Mouse (Mus musculus) heart, postnatal 0 days (tissue): Measurements from ENCODE around the gene Epor.

Experiments
- CTCF ChIP-seq: IDR thresholded peaks from 2 replicates; pipeline ENCODE4 v1.5.1; 2016; ENCODE audit warnings: antibody characterized with exemption, control low read depth, low read depth
- EP300 ChIP-seq: IDR thresholded peaks from 2 replicates; pipeline ENCODE4 v1.6.1; 2016; ENCODE audit warnings: antibody characterized with exemption, low read depth

DNA sequence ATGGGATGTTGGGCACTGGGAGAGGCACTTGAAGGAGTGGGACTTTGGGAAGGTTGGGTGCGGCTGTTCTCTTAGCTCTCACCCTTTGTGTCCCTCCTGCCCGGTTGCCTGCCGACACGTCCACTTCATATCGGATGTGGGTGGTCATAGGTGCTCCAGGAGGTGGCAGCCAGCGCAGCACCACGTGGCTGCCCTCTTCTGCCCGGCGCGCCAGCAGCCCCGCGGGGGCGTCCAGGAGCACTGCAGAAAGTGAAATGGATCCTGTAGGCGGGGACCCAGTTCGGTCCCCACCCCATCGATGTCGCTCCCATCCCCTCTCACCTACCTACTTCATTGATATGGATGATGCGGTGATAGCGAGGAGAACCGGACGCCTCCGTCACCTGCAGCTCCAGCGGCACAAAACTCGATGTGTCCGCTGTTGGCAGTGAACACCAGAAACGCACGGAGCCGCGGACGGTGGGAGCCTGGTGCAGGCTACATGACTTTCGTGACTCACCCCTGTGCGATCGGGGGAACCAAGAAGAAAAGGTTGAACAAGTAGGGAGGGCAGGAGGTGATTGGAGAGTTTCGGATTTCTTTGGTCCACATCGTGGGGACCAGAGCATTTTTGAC lies 1.8 kb downstream of the Epor start:
- TF ChIP-seq CTCF (no peak), EP300 (no peak)
